Mouse (Mus musculus) inflammation-experienced regulatory T-cells, adult 6 months (primary cell): ENCODE data around the gene Ccdc15. TPM values are rescaled to one million over a fixed set of nuclear protein-coding genes. Genes with fewer than 3 reads are reported as not detected.
"Not testable (repeated sequence)": the region's sequence is repeated elsewhere in the genome, so short reads cannot be mapped to it uniquely, and the experiment has no call there.

Experiments
- ATAC-seq: one replicate; pipeline ENCODE4 v1.8.0; 2017
- polyA plus RNA-seq, 3 experiments: library from polyadenylated mRNA; unstranded; fragments of 100-300 nt; shearing (Covaris generic); gene quantifications; one replicate each; pipeline ENCODE4 v1.2.1; 2017

The Ccdc15 gene
- polyA plus RNA-seq, 3 experiments from 2014 or later, result 7.0 to 9.2 (median 8.5) TPM

DNA sequence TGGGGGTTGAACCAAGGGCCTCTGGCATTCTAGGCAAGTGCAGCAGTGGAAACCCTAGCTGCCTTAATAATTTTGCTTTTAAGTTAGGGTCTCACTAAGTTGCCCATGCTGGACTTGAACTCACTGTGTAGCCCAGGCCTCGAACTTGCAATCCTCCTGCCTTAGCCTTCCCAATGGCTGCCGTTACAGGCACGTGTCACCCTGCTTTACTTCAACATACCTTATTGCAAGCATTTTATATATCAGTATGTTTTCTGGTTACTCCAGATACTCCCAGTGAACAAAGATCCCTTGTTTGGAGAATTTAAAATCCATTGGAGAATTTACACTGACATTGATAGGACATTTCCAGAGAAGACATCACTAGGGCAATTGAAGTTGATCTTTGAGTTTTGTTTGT lies 818 bp upstream of the Ccdc15 start:
- ATAC-seq, result no peak

DNA sequence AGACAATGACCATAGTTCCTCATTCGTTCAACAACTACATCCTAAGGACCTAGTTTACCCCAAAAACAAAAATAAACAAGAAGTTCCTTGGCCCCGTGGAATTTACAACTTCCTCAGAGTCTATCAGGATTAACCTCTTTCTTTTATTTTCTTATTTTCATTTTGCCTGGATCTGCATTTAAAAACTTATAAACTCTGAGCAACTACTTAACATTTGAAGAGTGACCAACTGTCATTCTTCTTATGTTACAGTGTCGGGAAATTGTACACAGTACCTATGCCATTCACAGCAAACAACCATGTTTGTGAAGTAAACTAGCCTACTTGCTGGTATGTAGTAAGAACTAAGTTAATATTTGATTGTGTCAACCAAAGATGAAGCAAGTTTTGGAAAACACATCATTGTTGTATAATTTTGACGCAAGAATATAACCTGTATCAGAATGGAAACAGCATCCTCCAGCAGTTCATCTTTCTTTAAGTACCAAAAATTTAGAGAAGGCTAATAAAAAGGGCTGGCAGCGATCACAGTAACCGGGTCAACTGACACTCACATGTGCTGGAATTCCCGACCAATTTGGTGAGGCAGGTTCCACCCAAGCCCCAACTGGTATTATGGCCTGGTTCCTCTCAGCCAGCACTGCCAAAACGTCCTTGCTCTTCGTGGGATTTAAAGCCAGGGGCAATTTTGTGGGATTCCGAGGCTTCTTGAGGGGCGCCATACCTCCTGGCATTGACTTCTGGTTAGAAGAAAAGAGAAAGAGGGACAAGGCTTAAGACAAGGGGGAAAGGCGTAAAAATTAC lies 846 bp downstream of the Ccdc15 start:
- peak; percentile 6 for ATAC-seq

GRCm38 (mm10) chr9:37345406-37345805 lies 2.8 kb downstream of the Ccdc15 start:
- ATAC-seq, result no peak

- peak; percentile 77 for ATAC-seq
These were observed 18.8 kb downstream of the Ccdc15 start for GRCm38 (mm10) chr9:37329456-37329855.

DNA sequence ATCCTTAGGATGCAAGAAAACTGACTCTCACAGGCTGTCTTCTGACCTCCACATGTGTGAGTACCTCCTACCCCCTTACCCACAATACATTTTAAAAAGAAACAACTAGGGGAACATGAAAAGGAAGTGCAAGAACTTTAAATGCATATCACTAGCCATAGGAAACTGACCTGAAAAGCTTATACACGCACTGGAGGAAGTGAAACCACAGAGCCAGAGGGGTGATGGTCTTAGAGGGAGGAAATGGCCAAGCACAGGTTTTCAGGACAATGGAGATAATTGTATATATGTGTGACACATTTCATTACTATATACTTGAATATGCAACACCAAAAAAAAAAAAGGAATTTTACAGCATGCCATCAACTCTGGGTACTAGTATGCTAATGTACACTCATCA lies 46.5 kb downstream of the Ccdc15 start:
- no peak for ATAC-seq

- ATAC-seq, result not testable (repeated sequence)
These were observed 47.7 kb downstream of the Ccdc15 start for GRCm38 (mm10) chr9:37300501-37300900.

DNA sequence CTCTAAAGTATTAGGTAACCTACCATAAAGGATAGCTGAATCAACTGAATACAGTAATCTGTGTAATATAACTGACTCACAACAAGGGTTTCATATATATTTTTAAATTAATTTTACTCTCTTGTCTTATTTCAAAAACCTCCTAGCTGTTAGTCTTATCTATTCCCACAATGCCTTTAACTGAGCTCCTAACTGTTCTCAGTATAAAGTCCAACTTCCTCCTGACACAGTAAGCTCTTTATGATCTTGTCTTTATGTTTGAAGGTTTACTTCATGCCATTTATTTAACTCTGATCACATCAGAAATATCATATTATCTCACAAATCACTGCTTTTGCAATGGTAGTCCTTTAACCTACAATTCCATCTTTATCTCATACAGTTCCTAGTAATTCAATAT lies 52.6 kb downstream of the Ccdc15 start:
- ATAC-seq, result no peak

GRCm38 (mm10) chr9:37266622-37267021 lies 81.6 kb downstream of the Ccdc15 start:
- ATAC-seq, result no peak

- ATAC-seq, result peak; percentile 72
These were observed 92.4 kb downstream of the Ccdc15 start for GRCm38 (mm10) chr9:37255889-37256225.

DNA sequence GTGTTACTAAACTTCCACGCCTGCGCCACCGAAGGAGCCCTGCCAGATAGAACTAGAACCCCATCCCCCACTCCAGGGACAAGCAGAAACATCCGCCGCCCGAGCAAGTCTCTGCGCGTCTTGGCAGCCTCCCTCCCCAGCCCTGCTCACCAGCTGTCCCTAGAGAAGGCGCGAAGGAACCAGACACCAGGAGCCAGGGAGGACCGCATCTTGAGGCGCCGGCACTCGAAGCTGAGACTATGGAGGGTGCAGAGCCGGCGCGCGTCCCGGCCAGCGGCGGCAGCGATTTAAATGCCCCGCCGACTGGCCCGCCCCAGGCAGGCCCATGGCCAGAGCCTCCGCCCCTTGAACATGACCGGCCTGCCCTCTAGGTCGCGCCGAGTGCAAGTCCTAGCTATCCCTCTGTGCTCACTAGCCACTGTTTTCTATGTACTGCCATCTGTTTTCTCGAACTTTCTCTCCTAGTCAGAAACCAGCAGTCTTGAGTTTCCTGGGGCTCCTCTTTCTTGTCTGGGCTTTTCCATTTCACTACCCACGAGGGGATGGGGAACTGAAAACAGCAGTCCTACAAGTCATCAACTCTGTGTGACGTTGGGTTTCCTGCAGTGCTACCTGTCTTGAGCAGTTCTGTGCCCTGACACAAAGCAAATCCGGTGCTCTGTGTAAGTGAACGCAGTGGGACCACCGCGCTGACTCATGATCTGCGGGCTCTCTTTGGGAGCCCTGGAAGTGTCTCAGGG lies 92.9 kb downstream of the Ccdc15 start, which contains the start of gene Slc37a2:
Slc37a2 (minus strand) TSS at position 590 of the 740 bp plus-strand sequence.
- peak; percentile 91 for ATAC-seq

- no peak for ATAC-seq
These were observed 93.6 kb downstream of the Ccdc15 start for GRCm38 (mm10) chr9:37254531-37255110.

GRCm38 (mm10) chr9:37250631-37251030 lies 97.6 kb downstream of the Ccdc15 start:
- no peak for ATAC-seq

DNA sequence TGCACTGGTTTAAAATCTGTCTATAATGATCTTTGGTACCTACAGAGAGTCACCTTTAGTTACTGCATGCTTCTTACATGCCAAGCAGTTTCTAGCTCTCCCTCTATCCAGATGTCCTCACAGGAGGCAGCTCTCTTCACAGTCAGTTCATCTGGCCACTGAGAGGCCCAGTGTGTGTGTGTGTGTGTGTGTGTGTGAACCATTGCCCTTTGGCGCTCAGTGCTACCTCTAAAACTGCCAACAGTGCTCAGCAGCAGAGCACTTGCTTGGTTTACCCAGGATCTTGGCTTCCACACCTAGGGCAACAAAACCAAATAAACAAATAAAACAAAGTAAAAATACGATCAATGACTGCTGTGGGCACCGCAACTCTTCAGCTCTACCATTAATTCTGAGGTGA lies 98.3 kb downstream of the Ccdc15 start:
- ATAC-seq, result no peak

- no peak for ATAC-seq
These were observed 99.8 kb downstream of the Ccdc15 start for GRCm38 (mm10) chr9:37248381-37248906.

GRCm38 (mm10) chr9:37247429-37247828 lies 100.8 kb downstream of the Ccdc15 start:
- ATAC-seq, result no peak

GRCm38 (mm10) chr9:37245810-37246209 lies 102.4 kb downstream of the Ccdc15 start:
- no peak for ATAC-seq

DNA sequence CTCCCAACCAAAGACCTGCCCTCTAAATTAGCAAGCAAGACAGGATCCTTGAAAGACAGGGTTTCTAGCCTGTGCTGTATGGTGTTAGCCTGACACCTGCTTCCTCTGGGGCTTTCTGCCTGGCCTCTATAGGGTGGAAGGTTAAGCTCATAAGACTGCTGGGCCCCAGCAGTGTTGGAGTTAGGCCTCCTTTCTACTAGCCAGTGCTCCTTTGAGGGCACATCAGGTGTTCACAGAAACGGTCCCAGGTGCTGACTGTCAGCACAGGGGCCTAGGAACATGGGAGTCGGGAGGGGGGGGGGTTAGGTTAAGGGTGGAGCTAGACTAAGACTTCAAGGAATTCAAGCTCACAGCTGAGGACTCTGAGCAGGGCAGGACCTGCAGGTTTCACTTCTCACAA lies 102.8 kb downstream of the Ccdc15 start:
- ATAC-seq, result no peak

DNA sequence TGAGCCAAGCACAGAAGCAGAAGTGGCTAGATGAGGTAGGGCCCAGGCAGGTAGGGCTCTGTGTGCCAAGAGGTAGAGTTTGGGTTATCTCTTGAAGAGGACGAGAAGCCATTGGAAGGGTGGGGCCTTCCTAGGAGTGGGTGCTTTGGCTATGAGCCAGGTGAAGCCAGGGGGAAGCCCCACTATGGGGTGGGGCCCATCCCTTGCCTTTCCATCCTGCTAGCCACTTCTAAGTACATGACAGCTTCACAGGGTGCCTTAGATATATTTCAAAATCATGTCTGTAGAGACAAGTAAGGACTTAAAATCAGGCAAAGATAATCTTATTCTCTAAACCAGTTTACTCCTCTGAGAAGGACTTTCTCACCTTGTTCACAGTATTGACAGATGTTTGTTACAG lies 103.6 kb downstream of the Ccdc15 start:
- peak; percentile 39 for ATAC-seq

DNA sequence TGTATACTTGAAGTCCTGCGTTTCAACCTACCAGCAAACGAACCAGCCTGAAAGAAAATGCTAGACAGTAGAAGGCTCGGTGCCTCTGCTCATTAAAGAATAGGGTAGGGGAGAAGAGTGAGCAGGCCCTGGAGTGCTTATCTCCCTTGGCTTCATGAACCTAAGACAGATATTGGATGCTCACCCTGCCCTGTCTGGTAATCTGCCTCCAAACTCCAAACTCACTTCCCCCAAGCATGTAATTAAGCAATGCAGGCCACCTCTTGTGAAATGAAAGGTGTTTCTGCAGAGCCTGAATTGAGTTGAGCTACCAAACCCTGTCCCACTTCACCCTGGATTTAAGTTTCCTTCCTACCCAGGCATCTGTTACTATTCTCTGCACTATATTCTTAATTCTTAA lies 105.5 kb downstream of the Ccdc15 start:
- no peak for ATAC-seq

DNA sequence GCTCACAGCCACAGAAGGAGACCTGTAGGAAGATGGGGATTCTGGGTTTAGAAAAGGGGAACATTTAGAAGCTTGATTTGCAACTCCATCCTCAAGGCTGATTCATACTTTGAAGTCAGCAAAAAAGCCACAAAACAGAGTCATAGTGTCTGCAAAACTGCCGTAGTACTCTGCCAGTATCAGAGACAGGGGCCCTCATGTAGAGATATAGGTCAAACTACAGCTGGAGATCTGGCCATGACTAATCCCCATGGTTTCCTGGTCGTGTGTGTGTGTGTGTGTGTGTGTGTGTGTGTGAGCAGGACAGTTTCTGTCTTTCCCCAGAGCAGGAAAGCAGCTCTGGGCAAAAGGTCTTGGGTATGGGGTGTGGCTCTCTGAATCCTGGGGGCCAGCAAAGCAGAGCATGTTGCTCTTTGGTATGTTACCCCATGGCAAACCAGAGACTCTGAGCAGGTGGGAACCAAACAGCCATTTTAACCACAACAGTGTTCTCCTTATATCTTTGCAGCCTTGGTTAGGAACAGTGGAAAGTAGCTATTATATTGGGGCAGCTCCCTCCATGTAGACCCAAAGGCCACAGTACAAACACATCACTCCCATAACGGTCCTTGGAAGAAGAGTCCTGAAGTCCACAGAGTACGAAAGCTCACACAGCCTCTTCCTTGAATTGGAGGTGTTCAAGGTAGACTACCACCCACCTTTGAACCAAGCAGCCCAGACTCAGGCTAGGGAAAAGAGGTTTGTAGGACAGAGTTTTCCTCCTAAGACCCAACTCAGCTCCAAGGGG lies 112.1 kb downstream of the Ccdc15 start:
- peak; percentile 35 for ATAC-seq

GRCm38 (mm10) chr9:37232201-37233195 lies 115.7 kb downstream of the Ccdc15 start:
- no peak for ATAC-seq
